Mouse (Mus musculus): ENCODE results near the gene Pitpnm1.

- TF ChIP-seq POLR2A (IDR thresholded peaks at IDR 0.05; ENCODE audit: borderline replicate concordance, low read depth, low read length): no peak
- no peak for TF ChIP-seq CTCF (IDR thresholded peaks at IDR 0.05; ENCODE audit: low read depth, low read length)
Measured at GRCm38 (mm10) chr19:4137913-4138312, 38.1 kb downstream of the Pitpnm1 start.

Data from bone marrow macrophage, adult 2 months (primary cell).